Mouse (Mus musculus) kidney, adult 8-10 months (tissue): ENCODE measurements around the gene Drd2.

ENCODE experiments used
- DNase-seq, 2 experiments: peaks; one replicate each; pipeline ENCODE4 v3.0.0; 2022

Gene Drd2

DNA sequence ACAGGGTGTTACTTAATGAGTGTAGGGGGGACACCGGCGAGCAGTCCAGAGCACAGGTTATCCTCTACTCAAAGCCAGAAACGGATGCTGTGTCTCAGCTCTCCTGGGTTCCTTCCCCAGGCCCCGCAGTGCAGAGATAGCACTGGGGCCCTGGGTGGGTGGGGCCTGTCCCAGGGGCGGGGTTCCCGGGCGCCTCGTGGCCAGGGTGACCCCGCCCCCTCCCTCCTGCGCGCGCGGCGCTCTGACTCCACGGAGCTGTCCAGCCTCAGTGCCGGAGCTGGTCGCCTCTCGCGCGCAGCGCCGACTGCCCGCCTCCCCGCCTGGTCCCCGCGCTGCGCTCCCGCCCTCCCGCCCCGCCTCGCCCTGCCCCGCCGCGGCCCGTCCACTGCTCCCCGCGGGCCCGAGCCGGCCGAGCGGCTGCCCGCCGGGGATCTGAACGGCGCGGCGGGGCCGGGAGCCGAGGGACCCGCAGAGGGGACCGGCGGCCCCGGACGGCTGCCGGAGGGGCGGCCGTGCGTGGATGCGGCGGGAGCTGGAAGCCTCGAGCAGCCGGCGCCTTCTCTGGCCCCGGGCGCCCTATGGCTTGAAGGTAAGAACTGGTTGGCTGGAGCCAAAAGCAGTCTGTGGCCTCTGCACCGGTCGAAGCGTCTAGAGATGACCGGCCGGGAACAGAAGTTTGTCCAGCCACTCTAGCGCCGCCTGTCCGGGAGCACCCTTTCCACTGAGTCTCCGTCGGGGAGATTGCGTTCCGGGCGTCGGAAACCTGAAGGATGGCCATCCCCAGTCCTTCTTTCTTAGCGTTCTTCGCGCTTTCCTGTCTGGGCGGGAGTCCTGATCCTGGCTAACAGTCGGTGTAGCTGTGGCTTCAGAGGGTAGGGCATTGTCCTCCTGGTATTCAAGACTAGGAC is at the start of gene Drd2:
Gene Drd2, plus strand, starts transcription at position 492 of the 908 bp plus-strand sequence.
- DNase-seq: no peak

DNA sequence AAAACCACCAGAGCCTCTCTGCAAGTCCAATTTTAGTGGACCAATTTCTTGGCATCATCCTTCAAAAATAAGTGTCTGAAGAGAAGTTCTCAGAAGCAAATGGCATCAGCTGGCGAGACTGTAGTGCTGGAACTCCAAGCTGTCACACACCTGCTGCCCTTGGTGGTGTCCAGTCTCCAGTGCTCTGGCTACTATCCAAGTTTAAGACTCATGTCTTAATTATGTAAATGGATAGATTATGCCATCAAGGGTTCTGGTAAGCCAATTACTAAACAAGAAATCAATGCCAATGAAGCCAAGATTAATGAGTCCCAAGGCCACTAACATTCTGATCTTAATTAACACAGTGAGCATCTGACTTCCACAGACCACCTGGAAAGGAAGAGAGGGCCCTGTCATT is 45.3 kb upstream of the Drd2 start:
- DNase-seq: no peak

DNA sequence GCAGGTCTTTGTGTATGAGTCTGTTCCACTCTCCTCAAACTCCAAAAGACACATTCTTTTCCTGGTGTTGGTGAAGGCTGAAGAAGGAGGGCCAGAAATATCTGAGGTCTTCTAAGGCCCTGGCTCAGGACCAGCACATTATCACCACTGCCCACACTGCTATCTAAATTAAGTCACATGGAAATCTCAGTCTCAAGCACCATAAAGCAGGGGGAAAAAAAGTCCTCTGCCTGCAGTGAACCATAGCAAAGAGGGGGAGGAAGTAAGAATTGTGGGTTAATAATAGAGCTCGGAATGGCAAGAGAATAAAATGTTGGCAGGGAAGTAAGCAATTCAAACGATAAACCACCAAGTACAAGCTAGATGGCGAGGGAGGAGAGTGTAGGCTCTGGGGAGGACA is 32.9 kb upstream of the Drd2 start:
- peak in 1 of 2 experiments; percentile 28 for DNase-seq

DNA sequence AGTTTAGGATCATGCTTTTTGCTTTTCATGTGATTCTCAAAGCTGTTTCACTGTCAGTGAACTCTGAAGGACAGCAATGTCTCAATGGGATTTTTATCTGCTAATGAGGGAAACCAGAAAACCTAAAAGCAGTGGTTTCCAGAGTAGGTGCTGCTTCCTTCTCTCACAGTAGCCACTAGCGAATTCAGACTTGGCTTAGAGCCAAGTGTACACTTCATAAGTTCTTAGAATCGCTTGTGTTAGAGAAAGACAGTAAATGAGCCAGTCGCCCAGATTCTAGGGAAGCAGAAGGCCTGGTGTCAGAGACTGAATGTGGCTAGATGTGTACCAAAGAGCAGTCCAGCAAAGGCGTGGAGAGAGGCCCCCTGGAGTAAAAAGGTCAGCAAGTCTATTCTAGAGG is 29.6 kb upstream of the Drd2 start:
- DNase-seq: no peak

DNA sequence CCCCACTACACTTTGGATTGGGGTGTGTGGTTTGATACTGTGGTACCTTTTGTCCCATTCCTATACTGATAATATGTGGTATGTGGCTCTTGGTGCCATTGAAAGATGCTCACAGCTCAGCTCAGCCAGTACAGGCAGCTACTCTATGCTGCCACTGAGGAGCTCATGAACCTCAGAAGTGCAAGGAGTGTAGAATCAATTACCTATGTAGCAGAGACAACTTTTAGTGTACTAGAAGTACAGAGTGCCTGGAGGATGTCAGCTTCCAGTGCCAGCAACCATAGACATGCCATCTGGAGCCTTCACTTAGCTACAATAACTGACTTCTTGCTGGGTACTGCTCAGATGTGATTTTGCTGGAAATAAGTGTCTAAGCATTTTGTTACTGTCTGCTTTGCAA is 21.8 kb upstream of the Drd2 start:
- DNase-seq: no peak

DNA sequence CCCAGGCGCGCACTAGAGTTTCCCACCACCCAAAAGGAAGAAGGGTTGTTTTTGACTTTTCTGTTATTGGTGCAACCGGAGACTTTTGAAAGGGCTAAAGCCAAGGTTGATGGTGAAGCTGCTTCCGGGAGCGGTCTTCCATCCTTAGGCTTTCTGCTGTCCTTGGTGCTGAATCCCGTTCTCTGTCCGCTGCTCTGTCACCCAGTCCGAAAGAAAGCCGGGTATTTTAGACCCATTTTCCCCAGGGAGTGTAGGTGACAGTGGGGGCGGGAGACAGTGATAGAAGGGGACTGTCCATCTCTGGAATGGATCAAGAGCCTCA is 578 bp downstream of the Drd2 start:
- DNase-seq: peak in 1 of 2 experiments; percentile 36

DNA sequence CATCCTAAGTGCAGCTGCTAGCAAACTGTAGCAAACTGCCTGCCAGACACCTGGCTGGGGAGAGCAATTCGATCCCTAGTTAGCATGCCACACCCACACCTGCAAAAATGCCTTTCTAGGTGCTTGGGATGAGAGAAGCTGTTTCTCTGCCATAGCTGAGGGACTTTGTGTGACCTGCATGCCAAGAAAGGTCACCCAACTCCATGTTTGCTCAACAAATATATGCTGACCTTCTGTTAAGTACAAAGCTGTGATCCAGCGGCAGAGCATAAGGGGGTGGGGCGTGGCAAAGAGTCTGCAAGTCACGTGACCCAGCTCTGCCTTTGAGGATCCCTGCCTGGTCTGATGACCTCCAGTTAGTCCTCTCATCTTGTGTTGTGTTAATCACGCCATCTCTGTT is 25.3 kb downstream of the Drd2 start:
- no peak for DNase-seq

DNA sequence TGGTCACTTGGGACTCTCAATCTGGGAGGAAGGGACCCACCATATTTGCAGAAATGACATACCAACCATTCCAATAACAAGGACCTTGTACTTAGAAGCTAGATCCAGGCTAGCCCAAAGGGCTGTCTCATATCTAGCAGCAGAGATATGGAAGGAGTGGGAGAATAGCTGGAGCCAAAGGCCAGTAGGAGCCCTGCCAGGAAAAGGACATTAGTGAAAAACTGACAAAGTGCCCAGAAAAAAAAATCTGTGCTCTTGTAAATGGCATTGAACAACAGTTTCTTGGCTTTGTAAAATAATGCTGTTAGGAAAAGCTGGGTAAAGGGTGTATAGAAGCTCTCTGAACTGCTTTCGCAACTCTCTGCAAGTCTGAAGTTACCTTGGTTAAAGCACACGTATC is 33.5 kb downstream of the Drd2 start:
- DNase-seq: no peak

DNA sequence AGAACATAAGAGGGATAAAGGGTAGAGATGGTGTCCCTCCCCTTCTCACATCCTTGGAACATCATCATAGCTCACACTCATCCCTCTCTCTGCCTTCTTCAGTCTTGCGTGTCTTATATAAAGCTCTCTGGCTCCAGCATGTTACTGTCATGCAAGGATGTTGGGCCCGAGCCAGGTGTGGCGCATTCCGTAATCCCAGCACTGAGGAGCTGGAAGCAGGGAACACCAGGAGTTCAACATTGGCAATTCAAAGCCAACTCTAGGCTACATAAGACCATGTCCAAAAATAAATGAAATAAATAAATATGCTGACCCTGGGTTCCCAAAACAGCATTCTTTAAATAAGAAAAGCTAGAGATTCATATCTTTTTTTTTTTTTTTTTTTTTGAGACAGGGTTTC is 39.5 kb downstream of the Drd2 start:
- DNase-seq: no peak

DNA sequence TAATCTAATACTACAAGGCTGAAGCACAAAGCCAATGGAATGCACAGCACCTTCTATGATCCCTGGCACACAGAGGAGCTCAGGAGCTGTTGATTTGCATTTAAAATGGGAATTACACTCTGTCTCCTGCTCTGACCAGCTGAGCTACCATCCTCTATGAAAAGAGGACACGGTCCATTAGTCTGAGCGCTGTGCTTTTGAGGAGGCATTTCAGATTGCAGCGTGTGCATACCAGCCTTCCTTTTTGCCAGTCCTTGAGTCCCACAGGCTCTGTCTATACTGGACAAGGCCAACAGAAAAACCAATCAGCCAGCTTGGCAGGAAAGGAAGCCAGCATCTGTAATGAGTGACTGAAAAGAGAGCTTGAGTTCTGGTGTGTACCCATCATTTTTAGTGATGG is 43.6 kb downstream of the Drd2 start:
- no peak for DNase-seq

DNA sequence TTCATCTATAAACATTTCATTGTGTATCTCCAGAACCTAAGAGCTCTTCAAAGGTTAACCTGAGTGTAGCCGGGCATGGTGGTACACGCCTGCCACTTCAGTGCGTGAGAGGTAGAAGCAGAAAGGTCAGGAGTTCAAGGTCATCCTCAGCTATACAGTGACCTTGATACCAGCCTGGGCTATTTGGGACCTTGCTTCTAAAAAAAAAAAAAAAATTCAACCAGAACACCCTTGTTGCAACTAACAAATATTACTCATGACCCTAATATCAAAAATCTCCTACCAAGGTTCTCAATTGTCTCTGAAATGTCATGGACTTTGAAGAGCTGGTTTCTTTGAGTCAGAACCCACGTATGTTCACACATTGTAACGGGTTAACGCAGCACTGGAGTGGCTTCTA is 44.4 kb downstream of the Drd2 start:
- DNase-seq: no peak

DNA sequence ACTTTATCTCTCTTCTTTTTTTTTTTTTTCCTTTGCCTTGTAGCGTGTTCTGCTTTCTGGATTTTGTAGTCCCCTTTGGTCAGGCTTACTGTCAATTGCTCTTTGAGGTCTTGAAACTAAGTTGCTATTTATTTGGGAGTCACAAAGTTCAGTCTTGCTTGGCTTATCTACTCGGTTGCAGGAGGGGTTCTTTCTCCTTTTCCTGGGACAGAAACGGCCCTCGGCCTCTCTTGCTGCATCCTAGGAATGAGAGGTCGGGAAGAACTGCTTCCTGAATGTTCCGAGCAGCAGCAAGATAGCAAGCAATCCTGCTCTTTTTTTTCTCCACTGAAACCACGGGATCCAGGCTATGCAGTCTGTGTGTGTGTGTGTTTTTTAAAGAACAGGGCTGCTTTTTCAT is 44.9 kb downstream of the Drd2 start:
- no peak for DNase-seq

DNA sequence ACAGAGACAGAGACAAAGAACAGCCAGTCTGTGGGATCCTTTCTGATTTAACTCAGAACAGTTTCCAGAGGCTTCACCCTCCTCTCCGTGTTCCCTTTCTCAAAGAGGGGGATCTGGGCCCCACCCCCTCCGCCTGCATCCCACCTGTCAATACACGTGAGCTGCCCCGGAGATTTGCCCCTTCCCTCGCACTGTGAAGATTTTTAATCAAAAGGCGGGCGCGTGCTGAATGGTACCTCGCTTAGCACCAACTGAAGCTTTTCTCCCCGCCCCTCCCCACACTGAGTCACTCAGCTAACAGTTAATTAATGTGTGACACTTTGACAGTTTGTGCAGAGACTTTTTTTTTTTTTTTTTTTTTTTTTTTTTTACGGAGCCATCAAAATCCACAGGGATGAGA is 45.7 kb downstream of the Drd2 start:
- DNase-seq: no peak

DNA sequence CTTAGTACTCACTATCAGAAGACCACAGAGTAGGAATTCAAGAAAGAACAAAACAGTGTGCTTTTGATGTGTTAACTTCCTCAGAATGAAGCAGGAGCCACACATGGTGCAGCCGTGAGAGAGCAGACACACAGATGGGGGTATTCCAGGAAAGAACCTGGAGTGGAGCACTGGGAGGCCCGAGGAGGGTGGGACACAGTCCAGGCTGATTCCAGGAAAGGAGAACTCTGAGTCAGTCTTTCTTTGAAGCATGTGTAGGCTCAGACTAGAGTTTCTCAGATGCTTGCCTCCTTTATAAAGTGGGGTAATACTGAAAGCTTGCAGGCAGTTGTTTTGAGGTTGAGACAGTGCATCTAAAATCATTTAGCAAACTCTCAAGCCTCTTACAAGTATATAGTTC is 51.8 kb downstream of the Drd2 start:
- no peak for DNase-seq

DNA sequence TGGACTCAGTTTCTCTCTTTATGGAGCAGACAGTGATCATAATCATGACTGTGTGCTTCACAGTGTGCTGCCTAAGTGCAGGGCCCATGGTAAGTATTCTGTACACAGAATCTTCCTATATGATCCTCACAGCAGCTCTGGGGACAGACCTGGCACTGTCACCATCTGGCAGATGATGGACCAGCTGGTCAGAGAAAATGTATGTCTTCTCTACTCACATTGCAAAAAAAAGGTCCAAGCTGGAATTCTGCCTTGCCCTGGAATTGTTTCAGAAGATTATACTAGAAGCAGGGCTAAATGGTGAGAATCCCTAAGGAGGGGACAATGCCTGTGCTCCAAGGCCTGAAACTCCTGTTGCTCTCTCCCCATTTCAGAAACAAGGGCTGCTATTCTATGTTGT is 55.6 kb downstream of the Drd2 start:
- DNase-seq: no peak

DNA sequence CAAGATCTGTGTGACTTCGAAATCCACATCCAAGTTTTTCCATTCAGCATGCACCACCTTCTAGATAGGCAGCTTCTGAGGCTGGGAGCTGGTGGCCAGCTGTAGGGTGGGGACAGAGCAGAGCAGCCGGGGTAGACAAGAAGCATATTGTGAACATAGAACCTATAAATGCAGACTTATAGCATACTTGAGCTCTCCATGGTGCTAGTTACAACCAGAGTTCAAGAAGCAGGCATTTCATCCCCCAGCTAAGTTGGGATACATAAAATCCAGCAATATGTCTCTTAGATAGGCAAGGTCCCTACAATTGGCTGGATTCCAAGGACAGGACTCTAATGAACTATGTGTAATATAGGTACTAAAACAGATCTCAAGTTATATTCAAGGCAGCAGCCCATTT is 63.3 kb downstream of the Drd2 start:
- DNase-seq: no peak

DNA sequence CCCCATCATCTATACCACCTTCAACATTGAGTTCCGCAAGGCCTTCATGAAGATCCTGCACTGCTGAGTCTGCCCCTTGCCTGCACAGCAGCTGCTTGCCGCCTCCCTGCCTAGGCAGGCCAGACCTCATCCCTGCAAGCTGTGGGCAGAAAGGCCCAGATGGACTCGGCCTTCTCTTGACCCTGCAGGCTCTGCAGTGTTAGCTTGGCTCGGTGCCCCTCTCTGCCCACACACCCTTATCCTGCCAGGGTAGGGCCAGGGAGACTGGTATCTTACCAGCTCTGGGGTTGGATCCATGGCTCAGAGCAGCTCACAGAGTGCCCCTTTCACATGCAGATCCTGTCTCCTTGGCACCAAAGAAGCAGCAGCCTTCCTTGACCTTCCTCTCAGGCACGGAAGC is 66.6 kb downstream of the Drd2 start:
- DNase-seq: no peak

DNA sequence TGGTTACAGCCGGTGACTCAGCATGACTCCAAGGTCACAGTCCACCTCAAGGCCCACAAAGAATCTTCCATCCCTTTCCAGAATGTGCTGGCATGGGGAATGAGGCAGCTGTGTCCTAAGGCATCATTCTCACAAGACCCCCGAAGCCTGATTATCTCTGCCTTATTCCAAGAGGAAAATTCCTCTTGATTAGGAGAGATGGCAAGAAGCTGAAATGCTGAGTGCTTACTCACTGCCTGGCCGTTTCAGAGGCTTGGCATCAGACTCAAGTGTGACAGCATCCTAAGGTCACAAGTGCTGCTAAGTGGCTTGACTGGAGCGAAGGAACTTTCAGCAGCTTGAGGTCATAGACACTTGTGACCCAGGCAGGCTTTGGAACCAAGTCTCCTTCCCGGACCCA is 70.2 kb downstream of the Drd2 start:
- DNase-seq: no peak

DNA sequence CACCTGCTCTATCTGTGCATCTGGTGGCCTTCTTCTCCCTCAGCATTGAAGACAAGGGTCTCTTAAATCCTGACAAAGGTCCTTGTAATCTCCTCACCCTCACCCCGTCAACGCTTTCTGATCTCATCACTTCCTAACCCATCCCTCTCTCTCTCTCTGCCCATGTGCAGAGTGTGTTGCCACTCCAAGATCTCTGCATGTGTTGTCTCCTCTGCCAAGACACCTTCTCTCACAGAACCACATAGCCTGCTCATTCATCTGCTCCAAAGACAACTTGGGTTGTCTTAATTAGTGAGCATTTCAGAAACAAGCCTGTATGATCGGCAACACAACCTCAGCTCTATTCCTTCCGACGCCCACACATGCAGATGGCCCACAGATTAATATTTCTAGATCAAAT is 83.4 kb downstream of the Drd2 start:
- no peak for DNase-seq

DNA sequence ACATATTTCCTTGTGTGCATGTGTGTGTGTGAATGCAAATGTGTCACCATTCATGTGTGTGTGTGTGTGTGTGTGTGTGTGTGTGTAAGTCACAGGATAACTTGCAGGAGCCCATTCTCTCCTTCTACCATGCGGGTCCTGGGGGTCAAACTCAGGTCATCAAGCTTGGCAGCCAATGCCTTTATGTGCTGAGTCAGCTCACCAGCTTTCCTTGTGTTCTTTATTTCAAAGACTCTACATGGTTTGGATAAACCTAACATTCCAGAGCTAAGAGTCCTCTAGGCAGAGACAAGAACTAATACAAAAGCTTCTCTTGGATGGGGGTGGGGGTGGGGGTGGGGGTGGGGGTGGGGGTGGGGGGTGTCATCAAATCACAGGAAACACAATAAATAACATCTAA is 85.2 kb downstream of the Drd2 start:
- DNase-seq: no peak

DNA sequence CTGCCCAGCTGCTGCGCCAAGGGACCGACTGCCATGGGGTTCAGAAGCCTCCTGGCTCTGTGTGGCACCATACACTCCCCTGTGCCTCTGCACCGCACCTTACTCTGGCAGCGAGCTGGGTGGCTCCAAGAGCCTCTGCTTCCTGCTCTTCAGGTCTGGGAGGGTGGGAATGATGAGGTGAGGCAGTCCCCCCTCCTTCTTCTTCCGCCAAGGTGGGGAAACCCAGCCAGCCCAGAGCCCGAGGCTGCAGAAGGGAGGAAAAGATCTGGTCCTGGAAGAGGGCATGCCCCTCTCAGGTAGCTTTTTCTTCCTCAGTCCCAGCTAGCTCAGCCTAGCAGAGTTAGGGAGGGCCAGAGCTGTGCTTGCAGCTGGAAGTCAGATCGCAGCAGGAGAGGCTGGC is 86.5 kb downstream of the Drd2 start, which contains the start of gene Ankk1:
Gene Ankk1, minus strand, starts transcription at position 101 of the 400 bp plus-strand sequence.
- no peak for DNase-seq

DNA sequence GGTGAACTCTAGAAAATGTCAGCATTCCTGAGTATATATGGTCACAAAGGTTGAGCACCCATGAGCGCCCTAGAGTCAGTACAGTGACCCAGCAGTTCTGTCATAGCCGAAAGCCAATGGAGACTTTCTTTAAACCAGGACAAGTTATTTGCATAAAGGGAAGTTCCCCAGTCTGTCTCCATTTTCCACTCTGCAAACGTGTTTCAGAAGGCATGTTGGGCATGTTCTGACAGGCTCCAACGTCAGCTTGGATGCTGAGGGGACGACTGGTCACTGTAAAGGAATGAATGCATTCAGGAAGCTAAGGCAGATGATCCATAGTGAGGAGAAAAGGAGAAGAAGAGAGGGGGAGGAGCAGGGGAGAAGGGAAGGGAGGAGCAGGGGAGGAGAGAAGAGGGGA is 87.1 kb downstream of the Drd2 start:
- DNase-seq: no peak

DNA sequence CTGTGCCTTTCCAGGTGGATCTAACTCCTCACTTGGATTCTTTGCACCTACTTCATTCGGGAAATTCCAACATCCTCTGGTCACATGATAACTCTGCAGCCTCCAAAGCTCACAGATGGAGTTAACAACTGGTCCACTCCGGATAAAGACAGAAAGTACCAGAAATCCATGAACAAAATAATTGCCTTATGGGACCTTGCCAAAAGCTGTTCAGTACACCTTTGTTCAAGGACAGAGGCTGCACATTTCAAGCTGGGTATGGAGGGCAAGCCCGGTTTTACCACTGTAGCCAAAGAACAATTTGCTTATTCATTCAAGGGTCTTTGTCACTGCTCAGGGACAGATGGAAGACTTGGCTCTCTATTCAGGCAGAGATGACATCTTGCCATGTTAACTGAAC is 102.2 kb downstream of the Drd2 start:
- peak in 1 of 2 experiments; percentile 7 for DNase-seq

DNA sequence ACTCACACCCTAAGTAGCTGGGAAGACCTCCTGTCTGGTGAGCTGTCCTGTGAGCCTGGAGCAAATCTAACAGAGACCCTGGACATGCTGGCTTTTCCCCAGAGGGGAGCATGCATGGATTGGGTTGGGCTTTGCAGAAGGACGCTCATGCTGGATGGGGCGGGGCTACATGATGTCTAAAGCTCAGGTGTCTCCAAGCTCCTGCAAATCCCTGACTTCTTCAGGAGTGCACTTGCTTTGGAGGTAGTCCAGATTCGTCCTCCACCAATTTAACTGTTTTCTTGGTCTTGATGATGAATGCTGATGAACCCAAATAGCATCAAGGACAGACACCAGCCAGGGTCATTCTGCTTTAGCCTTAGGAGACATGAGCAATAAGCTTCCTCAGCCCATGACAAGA is 110.1 kb downstream of the Drd2 start:
- DNase-seq: no peak

DNA sequence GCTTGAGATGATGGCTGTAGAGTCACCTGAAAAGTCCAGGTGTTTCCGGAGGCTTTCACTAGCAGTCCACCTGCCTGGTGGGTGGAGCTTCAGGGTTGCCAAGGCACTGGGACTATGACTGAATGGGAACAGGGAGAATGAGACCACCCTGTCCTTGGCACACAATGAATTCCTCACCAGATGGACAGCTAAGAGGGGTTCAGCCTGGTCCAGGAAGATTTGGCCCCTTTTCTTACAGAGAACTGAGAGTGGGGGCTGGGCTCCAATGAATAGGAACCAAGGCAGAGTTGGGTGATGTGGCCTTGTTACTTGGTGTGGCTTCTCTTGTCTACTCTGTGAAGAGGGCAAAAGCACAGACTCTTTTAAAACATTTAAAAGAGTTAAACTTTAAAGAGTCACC is 112.0 kb downstream of the Drd2 start:
- DNase-seq: no peak
